Mouse (Mus musculus) thymus, postnatal 0 days (tissue): ENCODE results near the gene Cstb. TPM values are rescaled to one million over a fixed set of nuclear protein-coding genes. Genes with fewer than 3 reads are reported as not detected.
"Not testable (repeated sequence)": the region's sequence is repeated elsewhere in the genome, so short reads cannot be mapped to it uniquely, and the experiment has no call there.

Experiments used
- DNase-seq: peaks from one replicate; pipeline ENCODE4 v3.0.0-alpha.2; 2015; ENCODE audit warnings: low spot score
- polyA plus RNA-seq: library from polyadenylated mRNA; unstranded; fragments of >200 nt; fragmentation: Nextera tagmentation; extraction: Ambion mirVana; gene quantifications from 2 replicates; pipeline ENCODE4 v1.2.1, GENCODE M21; 2015

The Cstb gene
- polyA plus RNA-seq, 1 experiment from 2014 or later: 1,727 TPM

DNA sequence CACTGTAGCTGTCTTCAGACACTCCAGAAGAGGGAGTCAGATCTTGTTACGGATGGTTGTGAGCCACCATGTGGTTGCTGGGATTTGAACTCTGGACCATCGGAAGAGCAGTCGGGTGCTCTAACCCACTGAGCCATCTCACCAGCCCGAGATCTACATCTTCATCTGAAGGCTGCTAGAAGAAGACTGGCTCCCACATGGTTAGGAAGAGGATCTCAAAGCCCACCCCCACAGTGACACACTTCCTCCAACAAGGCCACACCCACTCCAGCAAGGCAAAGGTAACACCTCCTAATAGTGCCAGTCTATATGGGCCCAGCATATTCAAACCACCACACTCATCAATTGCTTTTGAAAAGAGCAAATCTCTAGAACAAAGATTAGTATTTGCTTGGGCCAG is 10.5 kb upstream of the Cstb start:
- not testable (repeated sequence) for DNase-seq

DNA sequence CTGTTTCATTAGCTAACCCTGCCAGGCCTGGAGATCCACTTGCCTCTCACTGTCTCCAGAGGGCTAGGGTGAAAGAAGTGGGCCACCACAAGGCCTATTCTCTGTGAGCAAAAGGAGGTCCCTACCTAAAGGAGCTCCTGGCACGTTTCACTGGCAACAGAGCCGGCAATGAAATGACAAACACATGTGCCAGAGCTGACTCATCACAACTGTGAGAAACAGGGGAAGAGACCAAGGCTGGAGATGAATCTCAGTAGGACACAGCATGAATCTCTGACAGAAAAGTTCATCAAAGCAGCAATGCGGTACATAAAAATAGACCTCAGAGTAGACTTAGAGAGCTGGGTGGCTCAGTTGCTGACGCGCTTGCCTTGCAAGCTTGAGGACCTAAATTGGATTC is 7.6 kb upstream of the Cstb start:
- no peak for DNase-seq

- DNase-seq: no peak
Observed at GRCm38 (mm10) chr10:78418791-78419190, 6.7 kb upstream of the Cstb start.

GRCm38 (mm10) chr10:78420929-78421328 is 4.5 kb upstream of the Cstb start:
- peak; percentile 72 for DNase-seq

DNA sequence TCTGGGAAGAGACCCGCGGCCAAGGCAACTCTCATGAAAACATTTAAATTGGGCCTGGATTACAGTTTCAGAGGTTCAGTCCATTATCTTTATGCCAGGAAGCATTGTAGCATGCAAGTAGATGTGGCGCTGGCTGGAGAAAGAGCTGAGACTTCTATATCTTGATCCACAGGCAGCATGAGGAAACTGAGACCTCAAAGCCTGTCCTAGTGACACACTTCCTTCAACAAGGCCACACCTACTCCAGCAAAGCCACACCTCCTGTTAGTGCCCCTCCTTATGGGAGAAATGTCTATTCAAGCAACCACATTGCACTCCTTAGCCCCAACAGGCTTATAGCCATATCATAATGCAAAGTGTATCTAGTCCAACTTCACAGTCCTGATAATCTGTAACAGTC is 2.9 kb upstream of the Cstb start:
- DNase-seq: peak; percentile 55

DNA sequence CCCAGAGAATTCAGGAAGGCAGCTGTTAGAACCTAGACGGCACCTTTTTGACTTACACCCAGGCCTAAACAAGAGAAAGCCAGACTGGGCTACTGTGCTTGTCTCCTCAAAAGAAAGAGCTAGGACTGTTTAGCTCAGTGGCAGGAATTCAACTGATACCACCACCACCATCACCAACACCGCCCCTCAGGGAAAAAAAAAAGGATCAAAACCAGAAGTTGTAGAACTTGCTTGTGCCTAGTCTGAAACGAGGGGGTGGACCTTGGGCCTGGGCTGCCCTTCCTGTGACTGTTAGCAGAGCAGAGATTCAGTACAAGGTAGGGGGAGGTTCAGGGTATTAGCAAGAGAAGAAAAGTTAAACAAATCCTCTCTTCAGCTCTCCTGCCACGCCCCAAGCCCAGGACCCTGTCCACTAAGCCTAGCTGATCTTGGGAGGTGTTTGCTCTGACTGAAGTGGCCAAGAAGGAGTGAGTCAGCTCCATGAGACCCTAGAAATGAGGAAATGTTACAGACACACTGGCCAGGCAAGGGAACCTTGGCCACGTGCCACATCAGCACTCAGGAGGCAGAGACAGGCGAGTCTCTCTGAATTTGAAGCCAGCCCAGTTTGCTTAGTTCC is 757 bp downstream of the Cstb start:
- DNase-seq: no peak

DNA sequence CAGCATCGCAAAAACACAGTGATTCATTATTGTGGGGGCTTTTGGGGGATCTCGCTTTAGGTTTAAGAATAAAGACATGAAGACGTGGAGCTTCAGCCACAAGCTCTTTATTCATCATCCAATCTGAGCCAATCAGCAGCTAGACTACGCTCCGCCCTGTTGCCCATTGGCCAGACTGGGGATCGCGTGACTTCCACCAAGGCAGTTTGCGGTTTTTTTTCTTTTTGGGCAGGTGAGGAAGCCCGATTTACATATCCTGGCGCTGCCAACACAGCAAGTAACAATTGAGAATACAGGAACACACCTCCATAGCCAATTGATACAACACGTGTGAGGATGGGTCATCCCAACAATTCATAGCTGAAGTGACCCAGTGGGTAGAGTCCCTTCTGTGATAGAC is 2.6 kb downstream of the Cstb start:
- no peak for DNase-seq

- DNase-seq: no peak
Observed at GRCm38 (mm10) chr10:78429180-78429579, 3.7 kb downstream of the Cstb start.

DNA sequence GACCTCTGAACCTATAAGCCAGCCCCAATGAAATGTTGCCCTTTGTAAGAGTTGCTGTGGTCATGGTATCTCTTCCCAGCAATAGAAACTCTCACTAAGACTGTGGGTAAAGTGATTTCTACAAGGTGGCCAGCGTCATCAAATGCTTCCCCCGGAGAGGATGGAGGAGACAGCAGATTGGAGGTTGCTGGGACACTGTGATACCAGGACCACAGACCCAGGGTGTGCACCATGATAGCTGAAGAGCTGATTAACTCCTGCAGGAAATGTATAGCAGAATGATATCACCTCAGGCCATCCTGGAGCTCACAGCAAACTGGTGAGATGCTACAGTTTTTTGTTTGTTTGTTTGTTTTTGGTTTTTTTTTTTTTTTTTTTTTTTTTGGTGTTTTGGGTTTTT is 4.3 kb downstream of the Cstb start:
- no peak for DNase-seq

DNA sequence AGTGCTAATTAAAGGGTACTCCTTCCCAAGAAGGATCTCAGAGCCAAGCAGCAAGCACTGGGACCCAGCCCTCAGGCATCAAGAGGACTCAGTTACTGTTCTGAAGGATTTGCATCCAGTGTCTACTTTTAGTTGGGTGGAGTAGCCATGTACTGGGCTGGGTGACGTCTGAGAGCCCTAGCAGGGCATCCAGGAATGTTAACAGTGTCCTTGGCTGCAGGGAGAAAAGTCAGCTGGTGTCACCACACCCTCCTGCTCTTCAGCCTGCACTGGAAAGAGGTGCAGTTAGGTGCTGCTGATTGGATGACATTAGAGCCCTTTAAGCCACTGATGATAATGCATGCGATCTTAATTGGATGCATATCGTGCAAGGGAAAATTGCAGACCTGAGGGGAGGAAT is 7.4 kb downstream of the Cstb start:
- no peak for DNase-seq

GRCm38 (mm10) chr10:78438094-78438493 is 12.6 kb downstream of the Cstb start:
- DNase-seq: peak; percentile 85

DNA sequence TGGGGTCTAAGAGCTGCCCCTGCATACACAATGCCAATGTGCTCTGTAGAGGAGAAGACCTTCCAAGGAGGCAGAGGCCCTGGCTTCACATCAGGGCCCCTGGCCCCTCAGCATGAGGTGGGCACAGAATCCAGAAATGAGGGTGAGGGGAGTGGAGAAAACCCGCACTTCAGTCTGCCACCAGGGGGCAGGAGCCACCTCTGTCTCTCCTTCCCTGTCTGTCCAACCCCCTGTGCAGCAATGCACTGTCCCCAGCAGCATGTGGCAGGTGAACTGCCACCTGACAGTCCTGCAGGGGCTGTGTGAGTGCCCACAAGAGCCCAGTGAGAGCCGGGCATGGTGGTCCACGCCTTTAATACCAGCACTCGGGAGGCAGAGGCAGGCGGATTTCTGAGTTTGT is 14.1 kb downstream of the Cstb start:
- DNase-seq: peak; percentile 61

GRCm38 (mm10) chr10:78439990-78440389 is 14.5 kb downstream of the Cstb start:
- no peak for DNase-seq

GRCm38 (mm10) chr10:78440812-78441211 is 15.3 kb downstream of the Cstb start:
- no peak for DNase-seq

- DNase-seq: no peak
Observed at GRCm38 (mm10) chr10:78441606-78442005, 16.1 kb downstream of the Cstb start.

- no peak for DNase-seq
Observed at GRCm38 (mm10) chr10:78442292-78442691, 16.8 kb downstream of the Cstb start.

GRCm38 (mm10) chr10:78446195-78446594 is 20.7 kb downstream of the Cstb start:
- no peak for DNase-seq

GRCm38 (mm10) chr10:78447396-78447795 is 21.9 kb downstream of the Cstb start:
- DNase-seq: no peak

DNA sequence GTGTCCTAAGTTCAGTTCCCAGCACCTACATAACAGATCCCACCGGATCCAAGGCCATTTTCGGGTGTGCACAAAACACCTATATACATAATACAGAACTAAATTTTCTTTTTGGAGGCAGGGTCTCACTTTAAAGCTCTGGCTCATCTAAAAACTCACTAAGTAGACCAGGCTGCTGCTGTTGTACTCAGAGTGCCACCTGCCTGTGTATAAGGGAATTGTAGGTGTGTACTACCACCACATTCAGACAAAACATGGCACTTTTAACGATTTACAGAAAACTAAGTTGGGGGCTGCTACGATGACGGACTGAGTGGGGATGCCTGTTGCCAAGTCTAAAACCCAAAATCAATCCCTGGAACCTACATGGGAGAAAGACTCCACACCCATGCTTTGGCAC is 25.3 kb downstream of the Cstb start:
- DNase-seq: no peak

- DNase-seq: no peak
Observed at GRCm38 (mm10) chr10:78452641-78453040, 27.2 kb downstream of the Cstb start.

- no peak for DNase-seq
Observed at GRCm38 (mm10) chr10:78456696-78457095, 31.2 kb downstream of the Cstb start.

GRCm38 (mm10) chr10:78457495-78458347 is 32.3 kb downstream of the Cstb start:
- DNase-seq: peak; percentile 96
